In genomic region chr10:93397711-93398110, GRCm38 (mm10) we compare ENCODE assay signal across 25 mouse cellular contexts. TPM values are rescaled to one million over a fixed set of nuclear protein-coding genes. Genes with fewer than 3 reads are reported as not detected.
DNase-seq lines count a peak whose midpoint lies in the region; ATAC-seq and TF ChIP-seq lines count a peak whose summit lies in the region.
"Had no signal": no experiment of that assay in that cellular context is flagged by ENCODE, and none has a peak within 500 bp of the region (broad histone marks: within the 10 kb centered on the region; RNA-seq: fewer than 3 reads in every experiment).

No protein-coding gene starts in this region.

- no peak overlapping the region for H3K4me3 ChIP-seq in liver, embryonic 14.5 days (ENCODE audit: insufficient read depth in 1 of 2, low read depth in 2 of 2, low read length in 2 of 2)
- H3K4me3 ChIP-seq in liver, postnatal 0 days (ENCODE audit: low read depth, low read length) = no peak overlapping the region
- H3K4me3 ChIP-seq: forebrain, embryonic 10.5 days; forebrain, embryonic 15.5 days; heart, adult 2 months; heart, embryonic 10.5 days; heart, embryonic 13.5 days; hindbrain, embryonic 10.5 days; hindbrain, embryonic 13.5 days; intestine, embryonic 15.5 days had no signal

- no peak overlapping the region for H3K27ac ChIP-seq in liver, embryonic 14.5 days
- H3K27ac ChIP-seq in liver, postnatal 0 days (ENCODE audit: low read depth) = no peak overlapping the region
- H3K27ac ChIP-seq: forebrain, embryonic 10.5 days; forebrain, embryonic 15.5 days; heart, adult 2 months; heart, embryonic 10.5 days; heart, embryonic 13.5 days; hindbrain, embryonic 10.5 days; hindbrain, embryonic 13.5 days; intestine, embryonic 15.5 days had no signal

- no peaks in the 10 kb centered on the region for H3K36me3 ChIP-seq in liver, embryonic 14.5 days (replicated peaks; ENCODE audit: control insufficient read depth, insufficient read depth, low read depth)
- H3K36me3 ChIP-seq in liver, postnatal 0 days (replicated peaks; ENCODE audit: insufficient read depth, low read length) = no peaks in the 10 kb centered on the region
- H3K36me3 ChIP-seq: forebrain, embryonic 10.5 days; forebrain, embryonic 15.5 days; heart, embryonic 10.5 days; heart, embryonic 13.5 days; hindbrain, embryonic 10.5 days; hindbrain, embryonic 13.5 days; intestine, embryonic 15.5 days had no signal

- H3K27me3 ChIP-seq in liver, embryonic 14.5 days (ENCODE audit: control insufficient read depth, insufficient read depth, low read length) = no peaks in the 10 kb centered on the region
- no peaks in the 10 kb centered on the region for H3K27me3 ChIP-seq in liver, postnatal 0 days (ENCODE audit: insufficient read depth, low read length)
- H3K27me3 ChIP-seq: forebrain, embryonic 15.5 days; heart, embryonic 13.5 days; hindbrain, embryonic 13.5 days; intestine, embryonic 15.5 days; Patski had no signal

- no peaks in the 10 kb centered on the region for H3K4me1 ChIP-seq in liver, embryonic 14.5 days (replicated peaks; ENCODE audit: control insufficient read depth in 2 of 2, insufficient read depth in 2 of 2, low read length in 1 of 2)
- no peaks in the 10 kb centered on the region for H3K4me1 ChIP-seq in liver, postnatal 0 days (ENCODE audit: insufficient read depth)
- H3K4me1 ChIP-seq: forebrain, embryonic 10.5 days; forebrain, embryonic 15.5 days; heart, embryonic 10.5 days; heart, embryonic 13.5 days; hindbrain, embryonic 10.5 days; hindbrain, embryonic 13.5 days; intestine, embryonic 15.5 days had no signal

- no peak overlapping the region for H3K9ac ChIP-seq in liver, embryonic 14.5 days (replicated peaks)
- H3K9ac ChIP-seq in liver, postnatal 0 days (replicated peaks) = no peak overlapping the region
- H3K9ac ChIP-seq: forebrain, embryonic 15.5 days; heart, embryonic 13.5 days; hindbrain, embryonic 13.5 days; intestine, embryonic 15.5 days had no signal

- TF ChIP-seq CTCF in liver, embryonic 14.5 days (IDR thresholded peaks at IDR 0.05; ENCODE audit: low read depth) = no peak
- TF ChIP-seq CTCF in liver, postnatal 0 days (IDR thresholded peaks at IDR 0.05; ENCODE audit: low read depth) = no peak

- ATAC-seq in liver, embryonic 14.5 days (ENCODE audit: insufficient read depth) = no peak
- no peak for ATAC-seq in liver, postnatal 0 days
- ATAC-seq in megakaryocyte-erythroid progenitor cell, adult 5-6 weeks (replicated peaks; ENCODE audit: low FRiP score, low TSS enrichment, poor library complexity, severe bottlenecking) = peak; percentile 61
- ATAC-seq: CD4-positive, CD25-positive, alpha-beta regulatory T cell, adult 4 months; forebrain, embryonic 15.5 days; hindbrain, embryonic 16.5 days; intestine, embryonic 15.5 days; Patski had no signal

- no peaks in the 10 kb centered on the region for H3K9me3 ChIP-seq in liver, embryonic 14.5 days (ENCODE audit: control insufficient read depth, low read length)
- no peaks in the 10 kb centered on the region for H3K9me3 ChIP-seq in liver, postnatal 0 days (ENCODE audit: low read length)
- H3K9me3 ChIP-seq: forebrain, embryonic 10.5 days; forebrain, embryonic 15.5 days; heart, embryonic 10.5 days; heart, embryonic 13.5 days; hindbrain, embryonic 10.5 days; hindbrain, embryonic 13.5 days; intestine, embryonic 15.5 days had no signal

- TF ChIP-seq EP300 in liver, embryonic 14.5 days (IDR thresholded peaks at IDR 0.05; ENCODE audit: low read depth) = no peak
- TF ChIP-seq EP300 in liver, postnatal 0 days (IDR thresholded peaks at IDR 0.05; ENCODE audit: low read depth) = no peak

- WGBS in liver, embryonic 14.5 days (ENCODE audit: insufficient replicate concordance) = 42% methylated on average over 5 of the region's 5 CpGs
- 61% methylated on average over 5 of the region's 5 CpGs for WGBS in liver, postnatal 0 days (ENCODE audit: insufficient replicate concordance)

- H3K4me2 ChIP-seq in liver, embryonic 14.5 days (ENCODE audit: low read depth) = no peak overlapping the region
- H3K4me2 ChIP-seq in liver, postnatal 0 days (ENCODE audit: low read depth, low read length) = no peak overlapping the region
- H3K4me2 ChIP-seq: forebrain, embryonic 15.5 days; heart, embryonic 13.5 days; hindbrain, embryonic 13.5 days; intestine, embryonic 15.5 days had no signal

- peak in 2 of 3 experiments; percentile 36 to 39 for DNase-seq in liver, embryonic 14.5 days (ENCODE audit: low read depth in 3 of 3, low spot score in 3 of 3)
- DNase-seq in liver, postnatal 0 days = no peak
- peak; percentile 61 for DNase-seq in c-Kit-positive CD71-positive TER-119-negative erythroid progenitor cells, embryonic 14.5 days (ENCODE audit: low read depth)
- DNase-seq in retina, postnatal 1 day = no peak
- DNase-seq in embryo, embryonic 10 days (ENCODE audit: low spot score) = no peak
- DNase-seq: adrenal gland, postnatal 10 days; adrenal gland, postnatal 36 days; cerebellum, adult 11-12 months; cerebellum, adult 8-10 months; cerebellum, postnatal 10 days; cerebellum, postnatal 36 days; gastrocnemius, postnatal 25 days; heart, adult 2 months; heart, postnatal 36 days had no signal

RNA-seq across cellular contexts. Expression of gene Lta4h, which starts 55.5 kb away (rescaled TPM):
- polyA plus RNA-seq in liver, embryonic 14.5 days (2012; rRNA removed) = 24.9 and 41.0 TPM in 2 replicates
- polyA plus RNA-seq in liver, embryonic 14.5 days (2014; fragmentation: Nextera tagmentation; extraction: Ambion mirVana) = 63.4 and 65.8 TPM in 2 replicates
- polyA plus RNA-seq in liver, postnatal 0 days (2015; fragmentation: Nextera tagmentation; extraction: Ambion mirVana) = 63.7 and 68.4 TPM in 2 replicates
- 139 and 192 TPM in 2 replicates for total RNA-seq in megakaryocyte-erythroid progenitor cell, adult 5-6 weeks (2014; fragmentation: Nextera tagmentation)
- 133 and 138 TPM in 2 replicates for total RNA-seq in megakaryocyte-erythroid progenitor cell, adult 5-6 weeks (2017)

Comparison
In these comparisons a context has a peak if more than half of its experiments do, and no peak if none do; other contexts are left out.
1. DNase-seq: peak in liver, embryonic 14.5 days (2 of 3) and c-Kit-positive CD71-positive TER-119-negative erythroid progenitor cells, embryonic 14.5 days (single experiment); none in liver, postnatal 0 days (single experiment), retina, postnatal 1 day (single experiment) and embryo, embryonic 10 days (single experiment).